Mouse (Mus musculus) gastrocnemius, adult 18-20 months (tissue): ENCODE results near the gene Gm21586. TPM values are rescaled to one million over a fixed set of nuclear protein-coding genes. Genes with fewer than 3 reads are reported as not detected.
"Not testable (repeated sequence)": the region's sequence is repeated elsewhere in the genome, so short reads cannot be mapped to it uniquely, and the experiment has no call there.

ENCODE experiments used
- DNase-seq: peaks from one replicate; pipeline ENCODE4 v3.0.0; 2021; ENCODE audit warnings: low spot score
- long read RNA-seq, 2 experiments: library from polyadenylated mRNA; stranded (forward); transcript quantifications; one replicate each; pipeline ENCODE4 v2.0.0; 2021
- total RNA-seq, 2 experiments: library from RNA; stranded (reverse); gene quantifications; 2 replicates each; pipeline ENCODE4 v1.2.3; 2021

The Gm21586 gene
- not detected for total RNA-seq
- long read RNA-seq, experiment 1, result 0 reads
- long read RNA-seq, experiment 2, result 0 reads

DNA sequence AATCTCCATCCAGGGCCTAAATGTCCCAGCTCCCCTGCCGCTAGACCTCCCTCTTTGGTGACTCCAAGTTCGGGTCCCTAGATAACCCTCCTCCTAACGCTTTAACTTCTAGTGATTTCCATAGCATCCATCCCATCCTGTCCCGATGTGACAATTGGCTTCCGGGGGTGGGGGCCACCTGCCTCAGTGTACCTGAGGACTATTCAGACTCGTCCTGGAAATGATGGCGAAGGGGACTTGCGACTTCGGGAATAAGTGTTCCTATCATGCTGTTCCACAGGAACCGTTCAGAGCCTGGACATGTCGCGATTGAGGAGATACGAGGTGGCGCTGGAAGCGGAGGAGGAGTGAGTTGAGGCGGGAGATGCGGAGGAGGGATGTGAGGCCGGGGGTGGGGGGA lies at the start of gene Gm21586:
TSS of gene Gm21586 (plus strand) at position 301 of the 400 bp plus-strand sequence.
- DNase-seq, result not testable (repeated sequence)

DNA sequence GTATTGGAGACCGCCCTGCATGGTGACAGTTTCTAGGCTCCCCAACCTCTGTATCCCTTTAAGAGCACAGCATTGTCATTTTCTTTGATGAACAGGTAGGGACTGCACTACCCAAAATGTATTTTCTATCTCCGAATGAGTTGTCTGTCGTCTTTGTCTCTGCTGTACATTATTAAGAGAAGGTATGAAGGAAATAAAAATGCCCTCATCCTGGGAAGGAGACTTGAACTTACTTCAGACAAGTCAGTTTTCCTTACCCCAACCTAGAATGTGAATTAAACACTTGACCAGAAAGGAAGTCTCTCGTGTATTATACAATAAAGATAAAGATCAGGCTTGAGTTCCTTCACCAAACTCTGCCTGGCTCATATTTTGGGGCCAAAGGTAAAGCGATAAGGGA lies 27.3 kb downstream of the Gm21586 start, which contains the start of gene Gm2163:
TSS of gene Gm2163 (plus strand) at position 301 of the 400 bp plus-strand sequence.
- DNase-seq, result not testable (repeated sequence)

Other genes with a start within 250 kb of the Gm21586 start
- under 1 TPM; 0.96 to 1.00 TPM for gene Gm10600, start 198.7 kb upstream of the Gm21586 start, total RNA-seq
- not detected for gene Ccl21b, start 183.6 kb upstream of the Gm21586 start, total RNA-seq
- gene Gm21953, start 145.1 kb upstream of the Gm21586 start, total RNA-seq, result not detected
- under 1 TPM in 1 of 2 experiments, not detected in 1; 0.12 TPM for gene Fam205a3, start 121.0 kb upstream of the Gm21586 start, total RNA-seq
- under 1 TPM in 1 of 2 experiments, not detected in 1; 0.14 TPM for gene Gm2163, start 27.4 kb downstream of the Gm21586 start, total RNA-seq
- under 1 TPM in 1 of 2 experiments, not detected in 1; 0.12 TPM for gene Fam205a2, start 88.8 kb downstream of the Gm21586 start, total RNA-seq
- not detected for gene Gm10591, start 172.8 kb downstream of the Gm21586 start, total RNA-seq
- gene Gm2564, start 190.3 kb downstream of the Gm21586 start, total RNA-seq, result 10 to 100 TPM in 1 of 2 experiments, 1 to 10 TPM in 1; 7.5 to 10.1 TPM
- gene Ccl27b, start 215.9 kb downstream of the Gm21586 start, total RNA-seq, result not detected
- gene Il11ra2, start 222.5 kb downstream of the Gm21586 start, total RNA-seq, result not detected